Mouse (Mus musculus): ENCODE results near the gene Castor1. TPM values are rescaled to one million over a fixed set of nuclear protein-coding genes. Genes with fewer than 3 reads are reported as not detected.

The Castor1 gene
- polyA plus RNA-seq, 1 experiment, result 15.8 TPM

- TF ChIP-seq CTCF (conservative IDR thresholded peaks at IDR 0.05; ENCODE audit: insufficient read depth, insufficient read length, low read depth, low read length) (no peak), POLR2A (IDR thresholded peaks at IDR 0.05; ENCODE audit: low read depth, low read length) (no peak)
- Histone ChIP-seq H3K27ac (ENCODE audit: insufficient read depth, low read depth, low read length) (no peak overlapping the region), H3K4me1 (ENCODE audit: control insufficient read depth, insufficient read depth, low read length) (no peaks in the 10 kb centered on the region), H3K4me3 (ENCODE audit: insufficient read depth, low read depth, low read length) (no peak overlapping the region), H3K27me3 (replicated peaks; ENCODE audit: control insufficient read depth, insufficient read depth, low read length) (no peaks in the 10 kb centered on the region), H3K36me3 (ENCODE audit: control insufficient read depth, insufficient read depth, low read length) (no peaks in the 10 kb centered on the region)
- DNase-seq, result no peak
- WGBS, result 62% methylated on average over 4 of the region's 4 CpGs
Measured at GRCm38 (mm10) chr11:4241180-4241579, 23.2 kb downstream of the Castor1 start.

- DNase-seq, result no peak
- TF ChIP-seq POLR2A (IDR thresholded peaks at IDR 0.05; ENCODE audit: low read depth, low read length), result no peak
- no peak for TF ChIP-seq CTCF (conservative IDR thresholded peaks at IDR 0.05; ENCODE audit: insufficient read depth, insufficient read length, low read depth, low read length)
- 70% methylated on average over 6 of the region's 6 CpGs for WGBS
- H3K4me1 ChIP-seq (ENCODE audit: control insufficient read depth, insufficient read depth, low read length), result no peaks in the 10 kb centered on the region
- H3K27me3 ChIP-seq (replicated peaks; ENCODE audit: control insufficient read depth, insufficient read depth, low read length), result no peaks in the 10 kb centered on the region
- H3K27ac ChIP-seq (ENCODE audit: insufficient read depth, low read depth, low read length), result no peak overlapping the region
- H3K36me3 ChIP-seq (ENCODE audit: control insufficient read depth, insufficient read depth, low read length), result no peaks in the 10 kb centered on the region
- H3K4me3 ChIP-seq (ENCODE audit: insufficient read depth, low read depth, low read length), result no peak overlapping the region
Measured at GRCm38 (mm10) chr11:4246126-4246525, 28.1 kb downstream of the Castor1 start.

- Histone ChIP-seq H3K4me1 (ENCODE audit: control insufficient read depth, insufficient read depth, low read length) (no peaks in the 10 kb centered on the region), H3K36me3 (ENCODE audit: control insufficient read depth, insufficient read depth, low read length) (no peaks in the 10 kb centered on the region), H3K27me3 (replicated peaks; ENCODE audit: control insufficient read depth, insufficient read depth, low read length) (no peaks in the 10 kb centered on the region), H3K4me3 (ENCODE audit: insufficient read depth, low read depth, low read length) (no peak overlapping the region), H3K27ac (ENCODE audit: insufficient read depth, low read depth, low read length) (no peak overlapping the region)
- TF ChIP-seq CTCF (conservative IDR thresholded peaks at IDR 0.05; ENCODE audit: insufficient read depth, insufficient read length, low read depth, low read length), result no peak
- no peak for TF ChIP-seq POLR2A (IDR thresholded peaks at IDR 0.05; ENCODE audit: low read depth, low read length)
- DNase-seq, result no peak
- WGBS, result 71% methylated on average over 4 of the region's 4 CpGs
Measured at GRCm38 (mm10) chr11:4246623-4247022, 28.6 kb downstream of the Castor1 start.

GRCm38 (mm10) chr11:4247201-4247959, 29.4 kb downstream of the Castor1 start:
- DNase-seq, result no peak
- Histone ChIP-seq H3K27me3 (replicated peaks; ENCODE audit: control insufficient read depth, insufficient read depth, low read length) (no peaks in the 10 kb centered on the region), H3K36me3 (ENCODE audit: control insufficient read depth, insufficient read depth, low read length) (no peaks in the 10 kb centered on the region), H3K4me3 (ENCODE audit: insufficient read depth, low read depth, low read length) (no peak overlapping the region), H3K27ac (ENCODE audit: insufficient read depth, low read depth, low read length) (no peak overlapping the region), H3K4me1 (ENCODE audit: control insufficient read depth, insufficient read depth, low read length) (no peaks in the 10 kb centered on the region)
- 78% methylated on average over 14 of the region's 14 CpGs for WGBS
- TF ChIP-seq CTCF (conservative IDR thresholded peaks at IDR 0.05; ENCODE audit: insufficient read depth, insufficient read length, low read depth, low read length), result no peak
- no peak for TF ChIP-seq POLR2A (IDR thresholded peaks at IDR 0.05; ENCODE audit: low read depth, low read length)

GRCm38 (mm10) chr11:4249151-4249550, 31.1 kb downstream of the Castor1 start:
- Histone ChIP-seq H3K36me3 (ENCODE audit: control insufficient read depth, insufficient read depth, low read length) (no peaks in the 10 kb centered on the region), H3K27ac (ENCODE audit: insufficient read depth, low read depth, low read length) (no peak overlapping the region), H3K4me3 (ENCODE audit: insufficient read depth, low read depth, low read length) (no peak overlapping the region), H3K27me3 (replicated peaks; ENCODE audit: control insufficient read depth, insufficient read depth, low read length) (no peaks in the 10 kb centered on the region), H3K4me1 (ENCODE audit: control insufficient read depth, insufficient read depth, low read length) (no peaks in the 10 kb centered on the region)
- WGBS, result 92% methylated on average over 3 of the region's 3 CpGs
- TF ChIP-seq POLR2A (IDR thresholded peaks at IDR 0.05; ENCODE audit: low read depth, low read length), result no peak
- TF ChIP-seq CTCF (conservative IDR thresholded peaks at IDR 0.05; ENCODE audit: insufficient read depth, insufficient read length, low read depth, low read length), result no peak
- DNase-seq, result no peak

GRCm38 (mm10) chr11:4250290-4250689, 32.3 kb downstream of the Castor1 start:
- WGBS, result 82% methylated on average over 7 of the region's 7 CpGs
- no peak for DNase-seq
- Histone ChIP-seq H3K27ac (ENCODE audit: insufficient read depth, low read depth, low read length) (no peak overlapping the region), H3K4me3 (ENCODE audit: insufficient read depth, low read depth, low read length) (no peak overlapping the region), H3K27me3 (replicated peaks; ENCODE audit: control insufficient read depth, insufficient read depth, low read length) (no peaks in the 10 kb centered on the region), H3K36me3 (ENCODE audit: control insufficient read depth, insufficient read depth, low read length) (no peaks in the 10 kb centered on the region), H3K4me1 (ENCODE audit: control insufficient read depth, insufficient read depth, low read length) (no peaks in the 10 kb centered on the region)
- TF ChIP-seq CTCF (conservative IDR thresholded peaks at IDR 0.05; ENCODE audit: insufficient read depth, insufficient read length, low read depth, low read length) (no peak), POLR2A (IDR thresholded peaks at IDR 0.05; ENCODE audit: low read depth, low read length) (no peak)

- Histone ChIP-seq H3K4me1 (ENCODE audit: control insufficient read depth, insufficient read depth, low read length) (no peaks in the 10 kb centered on the region), H3K4me3 (ENCODE audit: insufficient read depth, low read depth, low read length) (no peak overlapping the region), H3K27me3 (replicated peaks; ENCODE audit: control insufficient read depth, insufficient read depth, low read length) (no peaks in the 10 kb centered on the region), H3K36me3 (ENCODE audit: control insufficient read depth, insufficient read depth, low read length) (no peaks in the 10 kb centered on the region), H3K27ac (ENCODE audit: insufficient read depth, low read depth, low read length) (no peak overlapping the region)
- no peak for DNase-seq
- TF ChIP-seq POLR2A (IDR thresholded peaks at IDR 0.05; ENCODE audit: low read depth, low read length) (no peak), CTCF (conservative IDR thresholded peaks at IDR 0.05; ENCODE audit: insufficient read depth, insufficient read length, low read depth, low read length) (no peak)
- 74% methylated on average over 3 of the region's 3 CpGs for WGBS
Measured at GRCm38 (mm10) chr11:4251376-4251775, 33.4 kb downstream of the Castor1 start.
